Mouse (Mus musculus): Measurements from ENCODE around the gene Abraxas2.

The Abraxas2 gene

GRCm38 (mm10) chr7:132859042-132859958, at the start of gene Abraxas2:
TSS of gene Abraxas2 (plus strand) at chr7:132859225.
- in situ Hi-C loops (cut with MboI, MseI) = no loop called here

- in situ Hi-C loops (cut with MboI, MseI) = loop anchor here (5.0 kb wide), 1 partner anchor 87 kb away; no protein-coding TSS in a partner anchor
Measured at GRCm38 (mm10) chr7:132809721-132810120, 49.3 kb upstream of the Abraxas2 start.

- in situ Hi-C loops (cut with MboI, MseI) = no loop called here
Measured at GRCm38 (mm10) chr7:132810368-132810767, 48.7 kb upstream of the Abraxas2 start.

GRCm38 (mm10) chr7:132810879-132811278, 48.1 kb upstream of the Abraxas2 start:
- in situ Hi-C loops (cut with MboI, MseI) = no loop called here

GRCm38 (mm10) chr7:132811716-132812618, 47.1 kb upstream of the Abraxas2 start:
- in situ Hi-C loops (cut with MboI, MseI) = no loop called here

GRCm38 (mm10) chr7:132812619-132813415, 46.2 kb upstream of the Abraxas2 start:
- in situ Hi-C loops (cut with MboI, MseI) = no loop called here

GRCm38 (mm10) chr7:132813416-132814088, 45.5 kb upstream of the Abraxas2 start, which contains the start of gene Fam53b:
TSS of gene Fam53b (minus strand) at chr7:132813886.
- in situ Hi-C loops (cut with MboI, MseI) = no loop called here

GRCm38 (mm10) chr7:132814089-132814450, 45.0 kb upstream of the Abraxas2 start:
- in situ Hi-C loops (cut with MboI, MseI) = no loop called here

GRCm38 (mm10) chr7:132815081-132815480, 43.9 kb upstream of the Abraxas2 start:
- in situ Hi-C loops (cut with MboI, MseI) = no loop called here

- in situ Hi-C loops (cut with MboI, MseI) = no loop called here
Measured at GRCm38 (mm10) chr7:132816528-132816927, 42.5 kb upstream of the Abraxas2 start.

GRCm38 (mm10) chr7:132817056-132817455, 42.0 kb upstream of the Abraxas2 start:
- in situ Hi-C loops (cut with MboI, MseI) = no loop called here

GRCm38 (mm10) chr7:132820692-132821091, 38.3 kb upstream of the Abraxas2 start:
- in situ Hi-C loops (cut with MboI, MseI) = no loop called here

- in situ Hi-C loops (cut with MboI, MseI) = no loop called here
Measured at GRCm38 (mm10) chr7:132823832-132824231, 35.2 kb upstream of the Abraxas2 start.

- in situ Hi-C loops (cut with MboI, MseI) = no loop called here
Measured at GRCm38 (mm10) chr7:132824346-132825022, 34.5 kb upstream of the Abraxas2 start.

GRCm38 (mm10) chr7:132830955-132831354, 28.1 kb upstream of the Abraxas2 start:
- in situ Hi-C loops (cut with MboI, MseI) = no loop called here

GRCm38 (mm10) chr7:132841287-132841686, 17.7 kb upstream of the Abraxas2 start:
- in situ Hi-C loops (cut with MboI, MseI) = no loop called here

GRCm38 (mm10) chr7:132842455-132842854, 16.6 kb upstream of the Abraxas2 start:
- in situ Hi-C loops (cut with MboI, MseI) = no loop called here

GRCm38 (mm10) chr7:132843152-132843551, 15.9 kb upstream of the Abraxas2 start:
- in situ Hi-C loops (cut with MboI, MseI) = no loop called here

- in situ Hi-C loops (cut with MboI, MseI) = no loop called here
Measured at GRCm38 (mm10) chr7:132852173-132852844, 6.7 kb upstream of the Abraxas2 start, which contains the start of gene Eef1akmt2. TSS of gene Eef1akmt2 (minus strand) at chr7:132852673.

All from T-helper 2 cell (primary cell).